ENCODE assay signal across 9 mouse cellular contexts in genomic region chr19:5648401-5649297, GRCm38 (mm10). TPM values are rescaled to one million over a fixed set of nuclear protein-coding genes. Genes with fewer than 3 reads are reported as not detected.
DNase-seq lines count a peak whose midpoint lies in the region; ATAC-seq and TF ChIP-seq lines count a peak whose summit lies in the region.
"Had no signal": no experiment of that assay in that cellular context is flagged by ENCODE, and none has a peak within 500 bp of the region (broad histone marks: within the 10 kb centered on the region; RNA-seq: fewer than 3 reads in every experiment).

No protein-coding gene starts in this region.

- ATAC-seq in embryonic facial prominence, embryonic 15.5 days (ENCODE audit: insufficient number of reproducible peaks, low FRiP score, low TSS enrichment, low read depth): peak; percentile 82
- peak; percentile 89 for ATAC-seq in limb, embryonic 13.5 days (ENCODE audit: low FRiP score, low read depth)
- peak; percentile 91 for ATAC-seq in midbrain, embryonic 15.5 days (replicated peaks)

- H3K4me2 ChIP-seq in embryonic facial prominence, embryonic 15.5 days (replicated peaks): peak overlapping the region; percentile 58
- peak overlapping the region; percentile 66 for H3K4me2 ChIP-seq in limb, embryonic 13.5 days (replicated peaks)
- H3K4me2 ChIP-seq in midbrain, embryonic 15.5 days: peak overlapping the region; percentile 52

- peak overlapping the region; percentile 31 for H3K4me3 ChIP-seq in embryonic facial prominence, embryonic 15.5 days (replicated peaks)
- peak overlapping the region; percentile 35 for H3K4me3 ChIP-seq in limb, embryonic 13.5 days
- peak overlapping the region; percentile 23 for H3K4me3 ChIP-seq in midbrain, embryonic 15.5 days
- peak overlapping the region; percentile 41; the same call in 1 of the 2 replicates for H3K4me3 ChIP-seq in spleen, adult 2 months (ENCODE audit: extremely low read depth, insufficient read depth, insufficient read length)

- peaks cover 16% of the 10 kb centered on the region for H3K4me1 ChIP-seq in embryonic facial prominence, embryonic 15.5 days
- H3K4me1 ChIP-seq in limb, embryonic 13.5 days: peaks cover 18% of the 10 kb centered on the region
- H3K4me1 ChIP-seq in midbrain, embryonic 15.5 days: peaks cover 14% of the 10 kb centered on the region
- peaks cover 13% of the 10 kb centered on the region; the same call in 1 of the 2 replicates for H3K4me1 ChIP-seq in spleen, adult 2 months (ENCODE audit: control insufficient read depth, insufficient read depth, insufficient read length)

- H3K36me3 ChIP-seq in embryonic facial prominence, embryonic 15.5 days: peaks cover 66% of the 10 kb centered on the region
- peaks cover 72% of the 10 kb centered on the region for H3K36me3 ChIP-seq in limb, embryonic 13.5 days
- peaks cover 39% of the 10 kb centered on the region for H3K36me3 ChIP-seq in midbrain, embryonic 15.5 days (replicated peaks)
- peaks cover 59% of the 10 kb centered on the region for H3K36me3 ChIP-seq in spleen, adult 2 months (ENCODE audit: control insufficient read depth, insufficient read depth, low read length)

- peak; percentile 85 for DNase-seq in 416B (ENCODE audit: low read depth)
- DNase-seq in adrenal gland, postnatal 4 days (ENCODE audit: low spot score in 2 of 2): peak; percentile 61 to 76
- peak; percentile 85 for DNase-seq in heart, adult 8-10 months (ENCODE audit: low spot score)
- DNase-seq in kidney, adult 8-10 months: peak; percentile 73 to 76
- peak; percentile 76 to 85 for DNase-seq in spleen, adult 2 months (ENCODE audit: low read depth in 1 of 2, low spot score in 2 of 2)

- no peaks in the 10 kb centered on the region for H3K9me3 ChIP-seq in embryonic facial prominence, embryonic 15.5 days (replicated peaks)
- H3K9me3 ChIP-seq in limb, embryonic 13.5 days: no peaks in the 10 kb centered on the region
- H3K9me3 ChIP-seq in midbrain, embryonic 15.5 days: no peaks in the 10 kb centered on the region
- H3K9me3 ChIP-seq: G1E had no signal

- H3K27ac ChIP-seq in embryonic facial prominence, embryonic 15.5 days (replicated peaks): peak overlapping the region; percentile 79
- H3K27ac ChIP-seq in limb, embryonic 13.5 days: peak overlapping the region; percentile 86
- peak overlapping the region; percentile 76 for H3K27ac ChIP-seq in midbrain, embryonic 15.5 days
- peak overlapping the region; percentile 69 for H3K27ac ChIP-seq in spleen, adult 2 months (ENCODE audit: insufficient read depth, low read length)

- no peak for TF ChIP-seq POLR2A in spleen, adult 2 months (IDR thresholded peaks at IDR 0.05; ENCODE audit: low read depth, low read length)

- TF ChIP-seq CTCF in spleen, adult 2 months (IDR thresholded peaks at IDR 0.05; ENCODE audit: extremely low read depth, insufficient read depth, insufficient read length, insufficient replicate concordance): no peak

- H3K9ac ChIP-seq in embryonic facial prominence, embryonic 15.5 days: 0 out of 2 replicates have a peak overlapping the region, but pooled peaks have one; percentile 1
- H3K9ac ChIP-seq in limb, embryonic 13.5 days: peak overlapping the region; percentile 62
- peak overlapping the region; percentile 29 for H3K9ac ChIP-seq in midbrain, embryonic 15.5 days

- H3K27me3 ChIP-seq in embryonic facial prominence, embryonic 15.5 days: 0 out of 2 replicates have a peak, but pooled peaks cover 2% of the 10 kb centered on the region
- H3K27me3 ChIP-seq in limb, embryonic 13.5 days: peaks cover 3% of the 10 kb centered on the region
- 0 out of 2 replicates have a peak, but pooled peaks cover 4% of the 10 kb centered on the region for H3K27me3 ChIP-seq in midbrain, embryonic 15.5 days (replicated peaks)
- H3K27me3 ChIP-seq in spleen, adult 2 months (ENCODE audit: control insufficient read depth, insufficient read depth, low read length): no peaks in the 10 kb centered on the region

- 6% methylated on average over 26 of the region's 26 CpGs for WGBS in embryonic facial prominence, embryonic 15.5 days
- 12% methylated on average over 26 of the region's 26 CpGs for WGBS in limb, embryonic 13.5 days
- WGBS in midbrain, embryonic 15.5 days: 14% methylated on average over 26 of the region's 26 CpGs
- 10% methylated on average over 26 of the region's 26 CpGs for WGBS in spleen, adult 2 months

RNA-seq across cellular contexts. Expression of gene Rela, which starts 11.4 kb away (rescaled TPM):
- 10 to 100 TPM; 71.0 to 73.6 TPM for total RNA-seq in adrenal gland, postnatal 4 days (2021)
- polyA plus RNA-seq in embryonic facial prominence, embryonic 15.5 days (2015; fragmentation: Nextera tagmentation; extraction: Ambion mirVana): 61.4 and 62.4 TPM in 2 replicates
- total RNA-seq in heart, adult 8-10 months (2022): 10 to 100 TPM; 26.7 to 31.2 (median 28.5) TPM
- 47.6 and 48.5 TPM in 2 replicates for polyA plus RNA-seq in limb, embryonic 13.5 days (2015; fragmentation: Nextera tagmentation; extraction: Ambion mirVana)
- polyA plus RNA-seq in midbrain, embryonic 15.5 days (2015; fragmentation: Nextera tagmentation; extraction: Ambion mirVana): 36.9 and 39.2 TPM in 2 replicates
- polyA plus RNA-seq in spleen, adult 2 months (2012; rRNA removed): 87.1 and 110 TPM in 2 replicates

RNA-seq across cellular contexts. Expression of gene Sipa1, which starts 14.9 kb away (rescaled TPM):
- 10 to 100 TPM; 85.0 to 90.1 TPM for total RNA-seq in adrenal gland, postnatal 4 days (2021)
- 29.4 and 30.4 TPM in 2 replicates for polyA plus RNA-seq in embryonic facial prominence, embryonic 15.5 days (2015; fragmentation: Nextera tagmentation; extraction: Ambion mirVana)
- total RNA-seq in heart, adult 8-10 months (2022): 10 to 100 TPM; 14.9 to 23.5 (median 17.8) TPM
- polyA plus RNA-seq in limb, embryonic 13.5 days (2015; fragmentation: Nextera tagmentation; extraction: Ambion mirVana): 25.2 and 27.8 TPM in 2 replicates
- polyA plus RNA-seq in midbrain, embryonic 15.5 days (2015; fragmentation: Nextera tagmentation; extraction: Ambion mirVana): 17.1 and 19.6 TPM in 2 replicates
- polyA plus RNA-seq in spleen, adult 2 months (2012; rRNA removed): 417 and 497 TPM in 2 replicates

RNA-seq across cellular contexts. Expression of gene Kat5, which starts 38.6 kb away (rescaled TPM):
- 10 to 100 TPM; 69.0 to 83.1 TPM for total RNA-seq in adrenal gland, postnatal 4 days (2021)
- 49.4 and 52.3 TPM in 2 replicates for polyA plus RNA-seq in embryonic facial prominence, embryonic 15.5 days (2015; fragmentation: Nextera tagmentation; extraction: Ambion mirVana)
- 10 to 100 TPM; 23.1 to 38.7 (median 29.3) TPM for total RNA-seq in heart, adult 8-10 months (2022)
- polyA plus RNA-seq in limb, embryonic 13.5 days (2015; fragmentation: Nextera tagmentation; extraction: Ambion mirVana): 61.5 and 62.7 TPM in 2 replicates
- polyA plus RNA-seq in midbrain, embryonic 15.5 days (2015; fragmentation: Nextera tagmentation; extraction: Ambion mirVana): 82.3 and 84.7 TPM in 2 replicates
- 37.3 and 46.1 TPM in 2 replicates for polyA plus RNA-seq in spleen, adult 2 months (2012; rRNA removed)

RNA-seq across cellular contexts. Expression of gene Map3k11, which starts 39.9 kb away (rescaled TPM):
- total RNA-seq in adrenal gland, postnatal 4 days (2021): 10 to 100 TPM; 56.9 to 57.4 TPM
- 27.1 and 30.0 TPM in 2 replicates for polyA plus RNA-seq in embryonic facial prominence, embryonic 15.5 days (2015; fragmentation: Nextera tagmentation; extraction: Ambion mirVana)
- 10 to 100 TPM; 22.1 to 24.1 (median 23.2) TPM for total RNA-seq in heart, adult 8-10 months (2022)
- polyA plus RNA-seq in limb, embryonic 13.5 days (2015; fragmentation: Nextera tagmentation; extraction: Ambion mirVana): 18.2 and 18.5 TPM in 2 replicates
- 12.5 and 14.0 TPM in 2 replicates for polyA plus RNA-seq in midbrain, embryonic 15.5 days (2015; fragmentation: Nextera tagmentation; extraction: Ambion mirVana)
- polyA plus RNA-seq in spleen, adult 2 months (2012; rRNA removed): 73.4 and 88.7 TPM in 2 replicates

RNA-seq across cellular contexts. Expression of gene Pcnx3, which starts 40.1 kb away (rescaled TPM):
- total RNA-seq in adrenal gland, postnatal 4 days (2021): 100 to 1,000 TPM; 117 to 123 TPM
- 24.6 and 26.6 TPM in 2 replicates for polyA plus RNA-seq in embryonic facial prominence, embryonic 15.5 days (2015; fragmentation: Nextera tagmentation; extraction: Ambion mirVana)
- total RNA-seq in heart, adult 8-10 months (2022): 10 to 100 TPM; 18.0 to 21.9 (median 19.8) TPM
- 25.4 and 28.7 TPM in 2 replicates for polyA plus RNA-seq in limb, embryonic 13.5 days (2015; fragmentation: Nextera tagmentation; extraction: Ambion mirVana)
- 29.2 TPM in 2 replicates for polyA plus RNA-seq in midbrain, embryonic 15.5 days (2015; fragmentation: Nextera tagmentation; extraction: Ambion mirVana)
- polyA plus RNA-seq in spleen, adult 2 months (2012; rRNA removed): 195 and 236 TPM in 2 replicates

Comparison
In these comparisons a context has a peak if more than half of its experiments do, and no peak if none do; other contexts are left out.
1. Peak in every context shown above with its lines: DNase-seq, ATAC-seq, H3K4me3 ChIP-seq and H3K27ac ChIP-seq.
2. H3K9ac ChIP-seq: peak in every context shown above with its lines; median percentile 62 in limb, embryonic 13.5 days; 29 in midbrain, embryonic 15.5 days; 1 in embryonic facial prominence, embryonic 15.5 days.
3. RNA of gene Sipa1, which starts 14.9 kb away (polyA plus RNA-seq): 417 to 497 TPM in spleen, adult 2 months; 29.4 to 30.4 TPM in embryonic facial prominence, embryonic 15.5 days, 25.2 to 27.8 TPM in limb, embryonic 13.5 days and 17.1 to 19.6 TPM in midbrain, embryonic 15.5 days; every median in the first group is over 10 times any median in the second.